Mouse (Mus musculus) liver, embryonic 14.5 days (tissue): ENCODE data around the gene Dab2. TPM values are rescaled to one million over a fixed set of nuclear protein-coding genes. Genes with fewer than 3 reads are reported as not detected.

Experiments
- ATAC-seq: fragments of 200-750 bp; cut with Nextera tagmentation; 2 replicates; pipeline ENCODE4 v1.8.0; 2017; ENCODE audit warnings: moderate number of reproducible peaks, mild to moderate bottlenecking, moderate library complexity; ENCODE audit not compliant: insufficient read depth
- DNase-seq, 3 experiments: peaks; one replicate each; pipeline ENCODE4 v3.0.0-alpha.2; 2012 to 2013; ENCODE audit warnings: low read depth in 3 of 3, low spot score in 3 of 3
- H3K27ac ChIP-seq: fragments of 300-500 bp; sonication (generic); 2 replicates; pipeline ENCODE4 v1.5.1; 2014; ENCODE audit warnings: moderate library complexity, mild to moderate bottlenecking, control low read depth, inconsistent platforms
- H3K27me3 ChIP-seq: fragments of 300-500 bp; sonication (generic); 2 replicates; pipeline ENCODE4 v1.6.1; 2014; ENCODE audit warnings: mild to moderate bottlenecking, low read length, moderate library complexity; ENCODE audit not compliant: control insufficient read depth, insufficient read depth
- H3K36me3 ChIP-seq: fragments of 300-500 bp; sonication (generic); replicated peaks from 2 replicates; pipeline ENCODE4 v1.6.1; 2014; ENCODE audit warnings: low read depth; ENCODE audit not compliant: control insufficient read depth, insufficient read depth
- H3K4me1 ChIP-seq, 2 experiments: fragments of 200-500 bp in 1 of 2; fragments of 300-500 bp in 1 of 2; sonication (generic) in 1 of 2; replicated peaks; 2 replicates each; pipeline ENCODE4 v1.6.1; 2012 to 2014; ENCODE audit warnings: antibody characterized with exemption in 1 of 2, inconsistent platforms in 1 of 2, low read length in 1 of 2; ENCODE audit not compliant: control insufficient read depth in 2 of 2, insufficient read depth in 2 of 2
- H3K4me2 ChIP-seq: fragments of 300-500 bp; sonication (generic); 2 replicates; pipeline ENCODE4 v1.6.1; 2014; ENCODE audit warnings: low read depth, mild to moderate bottlenecking, control low read depth, moderate library complexity
- H3K4me3 ChIP-seq, 2 experiments: fragments of 200-500 bp in 1 of 2; fragments of 300-500 bp in 1 of 2; sonication (generic) in 1 of 2; 2 replicates each; pipeline ENCODE4 v1.5.1; 2012 to 2014; ENCODE audit warnings: low read depth in 2 of 2, low read length in 2 of 2, mild to moderate bottlenecking in 2 of 2, control low read depth in 1 of 2, inconsistent platforms in 1 of 2, moderate library complexity in 1 of 2; ENCODE audit not compliant: insufficient read depth in 1 of 2
- H3K9ac ChIP-seq: fragments of 300-500 bp; sonication (generic); replicated peaks from 2 replicates; pipeline ENCODE4 v1.6.1; 2014; ENCODE audit warnings: mild to moderate bottlenecking, control low read depth, moderate library complexity
- H3K9me3 ChIP-seq: fragments of 300-500 bp; sonication (generic); 2 replicates; pipeline ENCODE4 v1.6.1; 2016; ENCODE audit warnings: low read length, mixed read lengths; ENCODE audit not compliant: control insufficient read depth
- CTCF ChIP-seq: IDR thresholded peaks from 2 replicates; pipeline ENCODE4 v1.5.1; 2016; ENCODE audit warnings: antibody characterized with exemption, low read depth, control low read depth
- EP300 ChIP-seq: IDR thresholded peaks from 2 replicates; pipeline ENCODE4 v1.6.1; 2016; ENCODE audit warnings: antibody characterized with exemption, low read depth
- WGBS: fragments of 180-500 bp; shearing (Covaris S2); extraction: QIAGEN DNeasy Blood & Tissue Kit; methylation state at CpG from one replicate; pipeline ENCODE4 v1.1.7; 2014; ENCODE audit not compliant: insufficient replicate concordance; 5-methylcytosine and 5-hydroxymethylcytosine counted together
- polyA plus RNA-seq, 2 experiments: library from polyadenylated mRNA; depleted of rRNA in 1 of 2; stranded (reverse) in 1 of 2; unstranded in 1 of 2; fragments of >200 nt; fragmentation: Nextera tagmentation in 1 of 2; extraction: Ambion mirVana in 1 of 2; gene quantifications; 2 replicates each; pipeline versions ENCODE4 v1.2.1 to v1.2.3; 2012 to 2014

Gene Dab2
- polyA plus RNA-seq, 2 experiments: 7.5 to 9.5 TPM

GRCm38 (mm10) chr15:6388631-6389030, 89.0 kb downstream of the Dab2 start:
- Histone ChIP-seq H3K9ac (no peak overlapping the region), H3K27ac (no peak overlapping the region), H3K4me3 (peak overlapping the region in 1 of 2 experiments; percentile 40; a peak in 3 of 4 replicates), H3K4me1 (peaks cover 0 to 1% of the 10 kb centered on the region in 2 experiments; a peak in 1 of 4 replicates), H3K36me3 (no peaks in the 10 kb centered on the region), H3K4me2 (no peak overlapping the region), H3K9me3 (no peaks in the 10 kb centered on the region), H3K27me3 (peaks cover 17% of the 10 kb centered on the region)
- DNase-seq (no peak), ATAC-seq (no peak)
- WGBS: 77% methylated on average over 7 of the region's 7 CpGs
- no peak for TF ChIP-seq CTCF
- no peak for TF ChIP-seq EP300

GRCm38 (mm10) chr15:6390106-6390505, 90.5 kb downstream of the Dab2 start:
- no peak overlapping the region for H3K27ac ChIP-seq
- H3K4me1 ChIP-seq: peaks cover 0 to 1% of the 10 kb centered on the region in 2 experiments; a peak in 1 of 4 replicates
- TF ChIP-seq EP300 (no peak), CTCF (no peak)
- H3K9ac ChIP-seq: no peak overlapping the region
- H3K4me2 ChIP-seq: no peak overlapping the region
- no peak for DNase-seq
- no peaks in the 10 kb centered on the region for H3K36me3 ChIP-seq
- H3K9me3 ChIP-seq: no peaks in the 10 kb centered on the region
- peaks cover 17% of the 10 kb centered on the region for H3K27me3 ChIP-seq
- 59% methylated on average over 4 of the region's 4 CpGs for WGBS
- no peak overlapping the region for H3K4me3 ChIP-seq
- ATAC-seq: no peak

GRCm38 (mm10) chr15:6390657-6391056, 91.1 kb downstream of the Dab2 start:
- ATAC-seq (no peak), DNase-seq (no peak)
- H3K27me3 ChIP-seq: peaks cover 17% of the 10 kb centered on the region
- WGBS: 19% methylated on average over 2 of the region's 2 CpGs
- H3K36me3 ChIP-seq: no peaks in the 10 kb centered on the region
- TF ChIP-seq CTCF: no peak
- no peak overlapping the region for H3K9ac ChIP-seq
- H3K27ac ChIP-seq: no peak overlapping the region
- H3K9me3 ChIP-seq: no peaks in the 10 kb centered on the region
- H3K4me3 ChIP-seq: no peak overlapping the region
- H3K4me1 ChIP-seq: peaks cover 0 to 1% of the 10 kb centered on the region in 2 experiments; a peak in 1 of 4 replicates
- no peak overlapping the region for H3K4me2 ChIP-seq

- 47% methylated on average over 3 of the region's 3 CpGs for WGBS
- H3K4me1 ChIP-seq: peaks cover 0 to 1% of the 10 kb centered on the region in 2 experiments; a peak in 1 of 4 replicates
- no peak overlapping the region for H3K4me3 ChIP-seq
- DNase-seq (no peak), ATAC-seq (no peak)
- no peak overlapping the region for H3K27ac ChIP-seq
- TF ChIP-seq EP300 (no peak), CTCF (no peak)
- no peak overlapping the region for H3K9ac ChIP-seq
- no peaks in the 10 kb centered on the region for H3K36me3 ChIP-seq
- H3K9me3 ChIP-seq: no peaks in the 10 kb centered on the region
- H3K4me2 ChIP-seq: no peak overlapping the region
- peaks cover 7% of the 10 kb centered on the region for H3K27me3 ChIP-seq
These were observed 92.3 kb downstream of the Dab2 start for GRCm38 (mm10) chr15:6391886-6392285.

- no peak for ATAC-seq
- WGBS: 72% methylated on average over 4 of the region's 4 CpGs
- H3K9ac ChIP-seq: no peak overlapping the region
- H3K4me3 ChIP-seq: no peak overlapping the region
- no peaks in the 10 kb centered on the region for H3K27me3 ChIP-seq
- H3K36me3 ChIP-seq: no peaks in the 10 kb centered on the region
- TF ChIP-seq EP300 (no peak), CTCF (no peak)
- no peak overlapping the region for H3K4me2 ChIP-seq
- DNase-seq: no peak
- H3K4me1 ChIP-seq: peaks cover 0 to 1% of the 10 kb centered on the region in 2 experiments; a peak in 1 of 4 replicates
- no peaks in the 10 kb centered on the region for H3K9me3 ChIP-seq
- H3K27ac ChIP-seq: no peak overlapping the region
These were observed 94.0 kb downstream of the Dab2 start for GRCm38 (mm10) chr15:6393624-6394023.
